Mouse (Mus musculus) myocyte (in vitro differentiated cells): ENCODE results near the gene Sigmar1.

ENCODE experiments used
- CEBPB ChIP-seq: IDR thresholded peaks from 2 replicates; pipeline ENCODE4 v1.6.1; 2011; ENCODE audit warnings: mild to moderate bottlenecking, moderate library complexity; ENCODE audit not compliant: poor library complexity, insufficient read depth, severe bottlenecking
- E2F4 ChIP-seq: IDR thresholded peaks from one replicate; pipeline ENCODE4 v1.6.1; 2011; ENCODE audit warnings: mild to moderate bottlenecking, control low read depth, moderate library complexity; ENCODE audit not compliant: insufficient read depth
- MAX ChIP-seq: IDR thresholded peaks from one replicate; pipeline ENCODE4 v1.6.1; 2011; ENCODE audit warnings: low read depth, mild to moderate bottlenecking, control low read depth
- MYOD1 ChIP-seq, 3 experiments: IDR thresholded peaks; one replicate each; pipeline ENCODE4 v1.6.1; 2011; ENCODE audit warnings: control low read depth in 2 of 3, low read depth in 2 of 3, mild to moderate bottlenecking in 2 of 3, moderate library complexity in 1 of 3; ENCODE audit not compliant: insufficient read length in 2 of 3, control insufficient read depth in 1 of 3
- POLR2A ChIP-seq: IDR thresholded peaks from one replicate; pipeline ENCODE4 v1.6.1; 2011; ENCODE audit warnings: low read depth, mild to moderate bottlenecking, control low read depth, moderate library complexity; ENCODE audit not compliant: insufficient read length
- POLR2AphosphoS2 ChIP-seq: IDR thresholded peaks from one replicate; pipeline ENCODE4 v1.6.1; 2011; ENCODE audit warnings: low read depth, control low read depth; ENCODE audit not compliant: insufficient read length
- REST ChIP-seq: IDR thresholded peaks from one replicate; pipeline ENCODE4 v1.6.1; 2011; ENCODE audit warnings: mild to moderate bottlenecking, control low read depth, moderate library complexity; ENCODE audit not compliant: insufficient read depth, insufficient read length
- TCF12 ChIP-seq: IDR thresholded peaks from one replicate; pipeline ENCODE4 v1.6.1; 2011; ENCODE audit warnings: mild to moderate bottlenecking, control low read depth; ENCODE audit not compliant: poor library complexity, insufficient read depth, severe bottlenecking
- TCF3 ChIP-seq: IDR thresholded peaks from one replicate; pipeline ENCODE4 v1.6.1; 2011; ENCODE audit warnings: low read depth, control low read depth; ENCODE audit not compliant: insufficient read length
- USF1 ChIP-seq: IDR thresholded peaks from one replicate; pipeline ENCODE4 v1.6.1; 2011; ENCODE audit warnings: low read depth, mild to moderate bottlenecking, control low read depth, moderate library complexity

GRCm38 (mm10) chr4:41716834-41717233, 39.1 kb downstream of the Sigmar1 start:
- TF ChIP-seq POLR2AphosphoS2 (no peak), E2F4 (no peak), TCF3 (no peak), POLR2A (no peak), USF1 (no peak), TCF12 (no peak), MAX (no peak), CEBPB (no peak), MYOD1 (IDR thresholded peaks at IDR 0.05; ENCODE audit: control insufficient read depth in 1 of 3, insufficient read length in 2 of 3, low read depth in 2 of 3) (no peak), REST (no peak)
